Mouse (Mus musculus): ENCODE data around the gene Oxct2a. TPM values are rescaled to one million over a fixed set of nuclear protein-coding genes. Genes with fewer than 3 reads are reported as not detected.
"Not testable (repeated sequence)": the region's sequence is repeated elsewhere in the genome, so short reads cannot be mapped to it uniquely, and the experiment has no call there.

Gene Oxct2a
- polyA plus RNA-seq, 1 experiment from 2014 or later: not detected

DNA sequence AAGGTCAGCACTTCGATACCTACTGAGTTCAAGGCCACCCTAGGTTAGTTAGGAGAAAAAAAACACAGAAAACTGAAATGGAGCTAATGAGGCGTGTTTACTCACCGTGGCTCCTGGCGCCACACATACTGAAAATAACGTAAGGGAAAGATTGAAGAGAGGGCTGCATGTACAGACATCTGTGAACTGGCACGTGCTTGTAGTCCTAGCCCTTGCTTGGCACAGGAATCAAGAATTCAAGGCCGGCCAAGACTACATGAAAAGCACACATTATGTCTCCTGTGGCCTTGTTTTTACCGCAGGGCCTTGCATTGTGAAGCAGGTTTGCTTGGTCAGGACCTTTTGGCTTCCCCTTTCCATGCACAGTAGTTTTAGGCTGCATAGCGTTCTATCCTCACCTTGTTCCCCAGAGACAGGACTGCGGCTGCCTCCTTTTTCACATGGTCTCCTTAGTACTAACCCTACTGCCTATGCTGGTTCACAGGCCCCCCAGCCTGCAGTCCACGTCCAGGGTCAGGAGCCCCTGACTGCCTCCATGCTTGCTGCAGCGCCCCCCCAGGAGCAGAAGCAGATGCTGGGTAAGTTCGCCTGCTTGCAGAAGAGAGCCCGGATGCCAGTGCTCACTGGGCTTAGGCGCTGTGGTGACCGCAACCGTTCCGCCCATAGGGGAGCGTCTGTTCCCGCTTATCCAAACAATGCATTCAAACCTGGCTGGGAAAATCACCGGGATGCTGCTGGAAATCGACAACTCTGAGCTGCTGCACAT lies 26.1 kb downstream of the Oxct2a start:
- WGBS (ENCODE audit: missing documents): 96% methylated on average over 19 of the region's 22 CpGs
- Histone ChIP-seq H3K27ac (no peak overlapping the region), H3K79me2 (ENCODE audit: inconsistent target) (no peaks in the 10 kb centered on the region), H3K4me3 (ENCODE audit: inconsistent target) (no peak overlapping the region), H3K36me3 (ENCODE audit: inconsistent target) (peaks cover 31% of the 10 kb centered on the region; the same call in 1 of the 2 replicates)

DNA sequence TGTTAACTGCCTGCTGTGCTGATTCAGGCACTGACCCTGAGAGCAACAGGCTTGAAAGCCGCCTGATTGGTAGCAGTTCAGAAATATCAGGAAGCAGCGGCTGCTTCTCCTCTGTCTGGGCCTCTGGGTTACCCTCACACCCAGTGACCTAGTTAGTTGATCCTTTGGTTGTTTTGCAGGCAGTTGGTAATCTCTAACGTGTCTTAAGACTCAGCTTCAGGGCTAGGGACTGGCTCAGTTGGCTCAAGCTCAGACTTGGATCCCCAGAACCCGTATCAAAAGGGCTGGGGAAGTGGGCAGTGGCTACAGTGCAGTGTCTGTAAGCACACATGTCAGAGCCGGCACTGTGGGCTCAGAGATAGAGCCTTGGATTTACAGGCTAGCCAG lies 27.3 kb downstream of the Oxct2a start:
- WGBS (ENCODE audit: missing documents): 83% methylated on average over 5 of the region's 5 CpGs
- no peaks in the 10 kb centered on the region for H3K79me2 ChIP-seq (ENCODE audit: inconsistent target)
- H3K27ac ChIP-seq: no peak overlapping the region
- H3K36me3 ChIP-seq (ENCODE audit: inconsistent target): peaks cover 39% of the 10 kb centered on the region; the same call in 1 of the 2 replicates
- H3K4me3 ChIP-seq (ENCODE audit: inconsistent target): no peak overlapping the region

DNA sequence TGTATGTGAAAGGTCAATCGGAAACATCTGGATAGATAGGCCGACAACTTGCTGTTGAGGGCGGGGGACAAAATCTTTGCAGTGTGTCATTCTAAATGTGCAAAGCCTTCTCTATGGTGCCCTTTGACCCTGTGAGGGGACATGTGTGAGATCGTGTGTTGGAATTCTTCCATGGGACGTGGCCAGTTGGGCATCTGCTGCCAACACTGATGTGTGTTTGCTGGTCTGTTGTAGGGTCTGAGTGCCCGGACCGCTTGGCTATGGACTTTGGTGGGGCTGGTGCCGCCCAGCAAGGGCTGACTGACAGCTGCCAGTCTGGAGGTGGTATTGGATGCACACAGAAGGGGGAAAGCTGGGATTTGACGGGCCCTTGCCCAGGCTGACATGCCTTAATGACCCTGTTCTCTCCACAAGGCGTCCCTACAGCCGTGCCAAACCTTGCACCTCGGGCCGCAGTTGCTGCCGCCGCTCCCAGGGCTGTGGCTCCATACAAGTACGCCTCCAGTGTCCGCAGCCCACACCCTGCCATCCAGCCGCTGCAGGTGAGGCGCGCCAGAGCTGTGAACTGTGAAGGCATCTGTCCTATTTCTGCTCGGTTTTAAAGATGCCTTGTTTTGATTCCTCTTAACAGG lies 27.8 kb downstream of the Oxct2a start:
- peaks cover 44% of the 10 kb centered on the region; the same call in 1 of the 2 replicates for H3K36me3 ChIP-seq (ENCODE audit: inconsistent target)
- 96% methylated on average over 20 of the region's 21 CpGs for WGBS (ENCODE audit: missing documents)
- no peak overlapping the region for H3K27ac ChIP-seq
- H3K79me2 ChIP-seq (ENCODE audit: inconsistent target): no peaks in the 10 kb centered on the region
- H3K4me3 ChIP-seq (ENCODE audit: inconsistent target): no peak overlapping the region

DNA sequence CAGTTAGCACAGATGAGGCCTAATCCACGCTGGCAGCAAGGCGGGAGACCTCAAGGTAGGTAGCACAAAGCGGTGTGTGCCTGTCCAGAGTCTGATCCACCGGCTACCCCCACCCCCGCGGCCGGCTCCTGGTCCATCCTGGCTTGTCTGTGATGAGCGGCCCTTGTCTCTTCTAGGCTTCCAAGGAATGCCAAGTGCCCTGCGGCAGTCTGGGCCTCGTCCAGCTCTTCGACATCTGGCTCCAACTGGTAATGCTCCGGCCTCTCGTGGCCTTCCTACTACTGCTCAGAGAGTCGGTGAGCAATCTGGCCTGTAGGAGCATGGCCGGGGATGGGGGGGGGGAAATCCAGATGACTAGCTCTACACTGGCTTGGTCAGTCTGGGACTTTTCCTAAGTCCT lies 28.4 kb downstream of the Oxct2a start:
- not testable (repeated sequence) for H3K27ac ChIP-seq; H3K4me3 ChIP-seq (ENCODE audit: inconsistent target); H3K79me2 ChIP-seq (ENCODE audit: inconsistent target)
- 91% methylated on average over 15 of the region's 15 CpGs for WGBS (ENCODE audit: missing documents)
- peaks cover 44% of the 10 kb centered on the region; the same call in 1 of the 2 replicates for H3K36me3 ChIP-seq (ENCODE audit: inconsistent target)

DNA sequence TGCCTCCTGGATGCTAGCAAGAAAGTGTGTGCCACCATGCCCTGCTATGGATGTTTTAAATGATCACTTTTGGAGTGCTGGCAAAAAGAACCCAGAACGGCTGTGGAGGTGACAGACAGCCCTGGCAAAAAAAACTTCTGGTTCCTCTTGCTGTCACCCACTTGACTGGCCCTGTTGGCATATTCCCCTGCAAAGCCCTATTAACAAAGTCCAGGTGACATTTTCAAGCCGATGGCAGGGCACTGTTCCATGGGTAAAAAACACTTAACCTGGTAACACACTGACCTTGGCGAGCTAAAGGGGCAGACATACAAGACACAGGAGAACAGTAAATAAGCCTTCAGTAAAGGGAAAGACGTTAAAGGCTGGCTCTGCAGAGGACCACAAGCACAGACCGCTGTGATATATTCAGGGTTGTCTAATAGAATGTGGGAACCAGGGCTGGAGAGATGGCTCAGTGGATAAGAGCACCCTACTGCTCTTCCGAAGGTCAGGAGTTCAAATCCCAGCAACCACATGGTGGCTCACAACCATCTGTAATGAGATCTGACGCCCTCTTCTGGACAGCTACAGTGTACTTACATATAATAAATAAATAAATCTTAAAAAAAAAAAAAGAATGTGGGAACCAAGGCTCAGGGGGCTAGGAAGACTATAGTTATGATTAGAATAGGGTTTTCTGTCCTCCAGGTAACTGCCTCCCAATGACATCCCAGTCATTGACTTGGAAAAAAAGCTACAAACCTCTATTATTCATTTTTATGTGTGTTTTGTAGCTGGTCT lies 29.6 kb downstream of the Oxct2a start:
- H3K79me2 ChIP-seq (ENCODE audit: inconsistent target): no peaks in the 10 kb centered on the region
- no peak overlapping the region for H3K27ac ChIP-seq
- no peak overlapping the region for H3K4me3 ChIP-seq (ENCODE audit: inconsistent target)
- H3K36me3 ChIP-seq (ENCODE audit: inconsistent target): peaks cover 56% of the 10 kb centered on the region; the same call in 1 of the 2 replicates
- WGBS (ENCODE audit: missing documents): 89% methylated on average over 6 of the region's 7 CpGs

DNA sequence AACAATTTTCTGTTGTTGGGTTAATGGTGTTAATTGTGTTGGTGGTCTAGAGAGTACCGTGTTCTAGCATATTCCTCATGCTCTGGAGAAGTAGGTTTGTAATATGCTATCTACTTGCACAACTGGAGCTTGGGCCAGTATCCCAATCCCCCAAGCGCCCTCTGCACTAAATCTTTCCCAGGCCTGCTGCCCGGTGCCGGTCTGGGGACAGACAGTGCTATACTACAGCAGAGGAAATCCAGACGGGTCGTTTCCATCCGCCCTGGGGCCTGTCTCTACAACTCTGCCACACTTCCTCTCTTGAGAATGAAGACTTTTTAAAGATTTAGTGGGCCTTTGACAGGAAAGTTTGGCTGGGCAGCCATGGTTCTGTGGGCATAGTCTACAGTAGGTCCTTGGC lies 30.4 kb downstream of the Oxct2a start:
- 91% methylated on average over 6 of the region's 7 CpGs for whole genome bisulfite sequencing (ENCODE audit: missing documents)
- Histone ChIP-seq H3K4me3 (ENCODE audit: inconsistent target) (no peak overlapping the region), H3K79me2 (ENCODE audit: inconsistent target) (no peaks in the 10 kb centered on the region), H3K36me3 (ENCODE audit: inconsistent target) (peaks cover 57% of the 10 kb centered on the region; the same call in 1 of the 2 replicates), H3K27ac (no peak overlapping the region)

DNA sequence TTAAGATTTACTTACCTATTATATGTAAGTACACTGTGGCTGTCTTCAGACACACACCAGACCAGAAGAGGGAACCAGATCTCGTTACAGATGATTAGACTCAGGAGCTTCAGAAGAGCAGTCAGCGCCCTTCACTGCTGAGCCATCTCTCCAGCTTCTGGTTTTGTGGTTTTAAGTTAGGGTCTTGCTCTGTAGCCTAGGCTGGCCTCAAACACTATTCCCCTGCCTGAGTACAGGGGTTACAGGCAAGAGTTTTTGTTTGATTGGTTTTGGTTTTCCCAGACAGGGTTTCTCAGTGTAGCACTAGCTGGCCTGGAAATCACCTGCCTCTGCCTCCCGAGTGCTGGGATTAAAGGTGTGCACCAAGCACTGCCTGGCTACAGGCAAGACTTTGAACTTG lies 31.0 kb downstream of the Oxct2a start:
- 87% methylated on average over 3 of the region's 3 CpGs for WGBS (ENCODE audit: missing documents)
- no peak overlapping the region for H3K27ac ChIP-seq
- H3K79me2 ChIP-seq (ENCODE audit: inconsistent target): no peaks in the 10 kb centered on the region
- H3K4me3 ChIP-seq (ENCODE audit: inconsistent target): no peak overlapping the region
- H3K36me3 ChIP-seq (ENCODE audit: inconsistent target): peaks cover 53% of the 10 kb centered on the region; the same call in 1 of the 2 replicates

DNA sequence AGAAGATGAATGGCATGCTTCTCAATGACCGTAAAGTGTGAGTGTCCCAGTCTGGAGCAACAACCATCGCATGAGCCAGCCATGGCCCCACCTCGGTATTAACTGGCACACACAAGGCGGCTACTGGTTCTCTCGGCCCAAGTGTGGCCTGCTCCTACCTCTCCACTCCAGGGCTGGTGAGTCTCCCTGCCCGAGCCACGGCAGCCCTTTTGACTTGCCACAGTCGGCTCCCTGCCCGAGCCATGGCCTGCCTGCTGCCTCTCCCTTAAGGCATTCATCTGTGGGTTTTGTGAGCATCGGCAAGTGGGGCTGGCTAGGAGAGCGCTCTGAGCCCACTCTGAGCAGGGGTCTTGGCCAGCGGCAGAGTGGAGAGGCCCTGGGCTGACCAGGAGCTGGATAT lies 34.4 kb downstream of the Oxct2a start:
- peaks cover 39% of the 10 kb centered on the region; the same call in 1 of the 2 replicates for H3K36me3 ChIP-seq (ENCODE audit: inconsistent target)
- H3K79me2 ChIP-seq (ENCODE audit: inconsistent target): peaks cover 22% of the 10 kb centered on the region
- H3K4me3 ChIP-seq (ENCODE audit: inconsistent target): no peak overlapping the region
- WGBS (ENCODE audit: missing documents): 90% methylated on average over 12 of the region's 12 CpGs
- no peak overlapping the region for H3K27ac ChIP-seq

DNA sequence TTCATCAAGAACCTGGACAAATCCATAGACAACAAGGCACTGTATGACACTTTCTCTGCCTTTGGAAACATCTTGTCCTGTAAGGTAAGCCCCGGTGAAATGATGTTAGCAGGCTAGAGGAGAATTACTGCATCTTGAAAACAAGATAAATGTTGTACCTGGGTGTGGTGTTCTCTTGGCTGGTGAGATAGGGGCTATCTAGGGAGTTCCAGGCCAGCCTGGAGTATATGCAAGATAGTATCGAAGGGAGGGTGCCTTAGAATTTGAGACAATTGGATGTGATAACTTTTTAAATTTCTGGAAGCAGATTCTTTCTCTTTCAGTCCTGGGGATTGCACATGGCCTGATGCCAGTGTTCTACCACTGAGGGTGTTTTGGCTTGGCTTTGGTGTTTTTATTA lies 36.6 kb downstream of the Oxct2a start:
- H3K27ac ChIP-seq: no peak overlapping the region
- WGBS (ENCODE audit: missing documents): 100% methylated on average over 2 of the region's 2 CpGs

DNA sequence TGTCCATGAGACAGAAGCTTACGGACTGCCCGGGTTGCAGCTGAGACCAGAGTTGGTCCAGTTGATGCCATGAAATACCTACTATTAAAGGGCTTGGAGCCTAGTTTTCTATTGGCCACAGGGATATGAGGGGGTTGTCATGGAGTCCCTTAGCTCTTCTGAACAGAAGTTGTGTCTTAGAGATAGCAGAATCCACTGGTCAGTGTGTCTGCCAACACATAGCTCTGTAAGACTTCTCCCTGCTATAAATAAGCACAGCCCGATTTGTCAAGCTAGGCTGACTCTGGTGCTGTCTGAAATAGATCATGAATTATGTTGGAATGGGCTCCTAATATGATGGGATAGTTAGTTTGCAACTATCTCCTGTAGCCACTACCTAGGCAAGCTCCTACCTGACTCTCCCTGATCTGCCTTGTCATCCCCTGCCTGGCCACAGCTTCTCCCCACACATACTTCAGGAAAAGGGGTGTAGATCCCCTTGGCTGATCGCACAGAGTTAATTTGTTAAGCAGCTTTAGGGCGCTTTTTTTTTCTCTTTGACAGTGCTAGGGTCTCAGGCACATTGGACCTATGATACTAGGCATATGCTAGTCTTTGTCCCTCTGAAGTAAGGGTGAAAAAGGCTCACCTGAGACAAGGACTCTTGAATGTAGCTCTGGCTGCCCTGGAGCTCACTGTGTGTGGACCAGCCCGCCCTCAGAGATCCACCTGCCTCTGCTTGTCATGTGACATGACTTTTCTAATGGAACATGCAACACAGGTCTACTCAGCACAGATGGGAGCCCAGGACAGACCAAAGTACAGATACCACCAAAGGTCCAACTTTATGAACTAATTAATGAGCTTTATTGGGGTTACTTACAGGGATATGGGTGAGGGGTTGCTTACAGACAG lies 38.5 kb downstream of the Oxct2a start:
- no peak overlapping the region for H3K27ac ChIP-seq
- 68% methylated on average over 6 of the region's 6 CpGs for WGBS (ENCODE audit: missing documents)
- H3K4me3 ChIP-seq (ENCODE audit: inconsistent target): no peak overlapping the region
- H3K79me2 ChIP-seq (ENCODE audit: inconsistent target): peaks cover 26% of the 10 kb centered on the region
- H3K36me3 ChIP-seq (ENCODE audit: inconsistent target): peaks cover 15% of the 10 kb centered on the region; the same call in 1 of the 2 replicates

More for the DNA sequence above, 36.6 kb downstream of the Oxct2a start:
- peaks cover 26% of the 10 kb centered on the region; the same call in 1 of the 2 replicates for H3K36me3 ChIP-seq (ENCODE audit: inconsistent target)
- H3K79me2 ChIP-seq (ENCODE audit: inconsistent target): peaks cover 26% of the 10 kb centered on the region
- no peak overlapping the region for H3K4me3 ChIP-seq (ENCODE audit: inconsistent target)

DNA sequence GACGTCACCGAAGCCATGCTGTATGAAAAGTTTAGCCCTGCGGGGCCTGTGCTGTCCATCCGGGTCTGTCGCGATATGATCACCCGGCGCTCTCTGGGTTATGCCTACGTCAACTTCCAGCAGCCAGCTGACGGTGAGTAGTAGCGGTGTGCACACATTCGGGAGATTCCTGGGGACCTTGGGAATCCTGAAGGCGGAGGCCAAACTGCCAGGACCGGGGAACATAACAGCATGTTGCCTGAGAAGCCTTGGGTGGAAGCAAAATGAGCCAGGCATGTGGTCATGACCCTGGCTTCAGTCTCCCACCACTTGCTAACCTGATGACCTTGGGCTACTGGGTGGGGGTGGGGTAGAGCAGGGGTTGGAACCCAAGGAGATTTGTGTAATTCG lies 39.8 kb downstream of the Oxct2a start:
- H3K36me3 ChIP-seq (ENCODE audit: inconsistent target); H3K27ac ChIP-seq: not testable (repeated sequence)
- Histone ChIP-seq H3K79me2 (ENCODE audit: inconsistent target) (peaks cover 26% of the 10 kb centered on the region), H3K4me3 (ENCODE audit: inconsistent target) (peak overlapping the region; percentile 43)
- WGBS (ENCODE audit: missing documents): 4% methylated on average over 12 of the region's 15 CpGs

DNA sequence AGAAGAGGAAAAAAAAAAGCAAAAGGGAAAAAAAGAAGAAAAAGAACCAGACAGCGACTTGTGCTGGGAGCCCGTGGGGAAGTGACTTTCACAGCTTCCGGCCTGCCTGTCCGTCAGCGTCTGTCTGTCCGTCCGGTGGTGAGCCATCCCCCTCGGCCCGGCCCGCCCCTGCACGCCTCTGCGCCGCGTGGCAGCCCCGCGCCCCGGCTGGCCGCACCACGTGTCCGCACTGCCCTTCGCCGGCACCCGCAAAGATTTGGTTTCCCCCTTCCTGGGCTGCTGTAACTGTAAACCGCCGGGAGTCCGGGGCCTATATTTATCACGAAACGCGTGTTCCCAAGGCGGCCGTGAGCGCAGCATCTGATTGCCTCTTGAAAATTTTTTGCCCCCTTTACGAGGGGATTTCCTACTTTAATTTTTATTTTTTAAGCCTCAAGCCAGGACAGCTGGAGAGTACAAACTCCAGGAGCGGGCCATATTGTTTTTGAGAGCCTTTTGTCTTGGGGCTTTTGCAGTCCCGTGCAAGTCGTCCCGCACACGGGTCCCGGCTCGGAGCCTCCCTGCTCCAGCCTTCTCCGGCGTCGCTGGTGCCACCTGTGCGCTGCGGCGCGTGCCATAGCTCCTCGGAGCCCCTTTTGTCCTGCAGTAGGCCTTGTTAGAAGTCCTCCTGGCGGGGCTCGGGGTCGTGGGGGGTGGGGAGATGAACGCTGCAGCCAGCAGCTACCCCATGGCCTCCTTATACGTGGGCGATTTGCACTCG lies 40.3 kb downstream of the Oxct2a start:
- peak overlapping the region; percentile 43 for H3K4me3 ChIP-seq (ENCODE audit: inconsistent target)
- 0% methylated on average over 19 of the region's 55 CpGs for WGBS (ENCODE audit: missing documents)
- H3K36me3 ChIP-seq (ENCODE audit: inconsistent target): not testable (repeated sequence)

DNA sequence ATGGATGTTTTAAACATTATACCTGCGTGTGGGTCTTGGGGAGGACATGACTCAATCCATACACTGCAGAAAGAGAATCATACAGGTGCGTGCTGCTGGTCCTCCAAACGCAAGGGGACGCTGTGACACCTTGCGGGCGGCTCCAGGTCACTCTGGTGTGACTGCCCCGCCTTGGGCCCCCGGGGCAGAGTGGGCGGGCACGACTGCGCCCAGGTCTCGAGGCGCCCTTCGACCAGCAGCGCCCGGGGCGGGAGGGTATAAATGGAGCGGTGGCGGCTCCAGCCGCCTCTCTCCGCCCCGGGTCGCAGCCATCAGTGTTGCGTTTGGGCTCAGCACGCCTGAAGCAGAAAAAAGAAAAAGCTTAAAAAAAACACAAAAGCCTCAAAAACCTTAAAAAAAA lies 40.9 kb downstream of the Oxct2a start:
- peak overlapping the region; percentile 43; the same call in 1 of the 2 replicates for H3K4me3 ChIP-seq (ENCODE audit: inconsistent target)
- 0 out of 2 replicates have a peak overlapping the region, but pooled peaks have one; percentile 24 for H3K27ac ChIP-seq
- WGBS (ENCODE audit: missing documents): 2% methylated on average over 22 of the region's 25 CpGs
- no peaks in the 10 kb centered on the region for H3K36me3 ChIP-seq (ENCODE audit: inconsistent target)
- H3K79me2 ChIP-seq (ENCODE audit: inconsistent target): peaks cover 26% of the 10 kb centered on the region

More for the DNA sequence above, 40.3 kb downstream of the Oxct2a start:
- Histone ChIP-seq H3K27ac (0 out of 2 replicates have a peak overlapping the region, but pooled peaks have one; percentile 24), H3K79me2 (ENCODE audit: inconsistent target) (peaks cover 26% of the 10 kb centered on the region)
